Mouse (Mus musculus) testis, postnatal 14 days (tissue): Measurements from ENCODE around the gene Erlin1.
A peak's percentile ranks its signal among the peaks of the same experiment; 100 is the strongest.

Experiments used
- DNase-seq: peaks from one replicate; pipeline ENCODE4 v3.0.0; 2021; ENCODE audit warnings: low spot score

The Erlin1 gene

GRCm38 (mm10) chr19:43998802-43999527, 70.6 kb downstream of the Erlin1 start:
- no peak for DNase-seq

DNA sequence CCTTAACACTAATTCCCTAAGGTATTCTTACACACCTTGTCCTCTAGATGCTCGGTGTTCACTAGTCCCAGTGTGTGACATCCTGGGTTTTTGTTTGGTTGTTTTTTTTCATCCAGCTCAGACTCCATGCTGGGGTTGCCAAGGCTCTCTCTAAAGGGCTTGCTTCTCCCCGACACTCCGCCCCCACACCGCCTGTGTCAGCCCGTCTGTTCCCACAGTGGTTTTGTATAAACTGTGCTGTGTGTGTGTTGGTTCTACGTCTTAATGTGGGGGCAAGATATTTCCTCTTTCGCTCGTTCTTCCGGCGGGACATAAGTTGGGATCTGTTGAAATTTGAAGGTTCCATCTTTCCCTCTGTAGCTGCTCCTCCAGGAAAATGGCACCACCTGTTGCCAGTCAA, 71.5 kb downstream of the Erlin1 start:
- DNase-seq, result no peak

- DNase-seq, result no peak
These were observed 74.2 kb downstream of the Erlin1 start for GRCm38 (mm10) chr19:43995427-43995826.

DNA sequence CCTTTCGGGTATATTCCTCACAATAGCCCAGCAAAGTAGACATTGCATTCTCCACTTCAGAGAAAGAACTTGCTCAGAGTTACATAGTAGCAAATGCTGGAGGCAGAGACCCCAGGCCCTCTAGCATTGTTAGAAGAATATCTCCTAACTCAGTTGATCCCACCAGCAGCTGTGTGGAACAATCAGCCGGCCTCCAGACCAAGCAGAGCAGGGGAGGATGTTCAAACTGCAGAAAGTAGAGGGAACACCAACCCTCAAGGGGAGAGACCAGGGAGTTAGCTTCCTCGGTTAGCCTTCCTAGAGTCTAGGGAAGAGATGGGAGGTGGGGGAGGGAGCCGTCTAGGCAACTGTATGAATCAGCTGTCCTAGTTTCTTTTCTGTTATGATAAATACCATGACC, 77.1 kb downstream of the Erlin1 start:
- DNase-seq, result peak; percentile 50

DNA sequence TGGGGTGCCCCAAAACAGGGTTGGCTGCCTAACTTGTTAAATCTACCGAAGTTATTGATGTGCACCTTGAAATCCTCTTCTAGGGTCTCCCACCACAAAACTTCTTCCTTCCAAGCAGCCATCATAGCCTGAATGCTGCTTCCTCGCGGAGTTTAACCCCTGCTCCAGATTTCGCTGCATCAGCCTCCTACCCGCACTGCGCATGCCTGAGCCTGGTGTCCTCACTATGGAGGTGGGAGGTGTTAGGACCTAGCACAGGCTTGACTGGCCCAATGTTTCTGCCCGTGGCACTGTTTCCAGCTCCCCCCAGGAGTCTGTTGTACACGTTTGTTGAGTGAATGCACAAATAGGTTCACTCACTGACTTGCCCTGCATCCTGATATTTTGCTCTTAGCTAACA, 79.2 kb downstream of the Erlin1 start:
- no peak for DNase-seq

GRCm38 (mm10) chr19:43986069-43986794, 83.4 kb downstream of the Erlin1 start, which contains the start of gene Cpn1:
TSS of gene Cpn1 (minus strand) at chr19:43986556.
- DNase-seq, result no peak
